Mouse (Mus musculus) E14TG2a.4 (cell line): Measurements from ENCODE around the gene Kcnj10.
A peak's percentile ranks its signal among the peaks of the same experiment; 100 is the strongest.

ENCODE experiments used
- H3K27me3 ChIP-seq: 2 replicates; pipeline ENCODE4 v1.6.1; 2014; ENCODE audit warnings: low read length, control low read depth; ENCODE audit not compliant: insufficient read depth
- H3K36me3 ChIP-seq: 2 replicates; pipeline ENCODE4 v1.6.1; 2014; ENCODE audit warnings: low read length, control low read depth; ENCODE audit not compliant: insufficient read depth
- H3K4me1 ChIP-seq: replicated peaks from 2 replicates; pipeline ENCODE4 v1.6.1; 2014; ENCODE audit warnings: low read depth, low read length, control low read depth
- H3K4me3 ChIP-seq: replicated peaks from 2 replicates; pipeline ENCODE4 v1.5.1; 2014; ENCODE audit warnings: mild to moderate bottlenecking, low read length
- H3K9me3 ChIP-seq: 2 replicates; pipeline ENCODE4 v1.6.1; 2014; ENCODE audit warnings: low read length, control low read depth
- CTCF ChIP-seq: conservative IDR thresholded peaks from 2 replicates; pipeline ENCODE4 v1.5.1; 2014; ENCODE audit warnings: low read length
- NANOG ChIP-seq: IDR thresholded peaks from 2 replicates; pipeline ENCODE4 v1.6.1; 2014; ENCODE audit warnings: borderline replicate concordance, low read length, mixed read lengths
- POU5F1 ChIP-seq: IDR thresholded peaks from 2 replicates; pipeline ENCODE4 v1.6.1; 2014; ENCODE audit warnings: low read length, borderline replicate concordance

Gene Kcnj10

DNA sequence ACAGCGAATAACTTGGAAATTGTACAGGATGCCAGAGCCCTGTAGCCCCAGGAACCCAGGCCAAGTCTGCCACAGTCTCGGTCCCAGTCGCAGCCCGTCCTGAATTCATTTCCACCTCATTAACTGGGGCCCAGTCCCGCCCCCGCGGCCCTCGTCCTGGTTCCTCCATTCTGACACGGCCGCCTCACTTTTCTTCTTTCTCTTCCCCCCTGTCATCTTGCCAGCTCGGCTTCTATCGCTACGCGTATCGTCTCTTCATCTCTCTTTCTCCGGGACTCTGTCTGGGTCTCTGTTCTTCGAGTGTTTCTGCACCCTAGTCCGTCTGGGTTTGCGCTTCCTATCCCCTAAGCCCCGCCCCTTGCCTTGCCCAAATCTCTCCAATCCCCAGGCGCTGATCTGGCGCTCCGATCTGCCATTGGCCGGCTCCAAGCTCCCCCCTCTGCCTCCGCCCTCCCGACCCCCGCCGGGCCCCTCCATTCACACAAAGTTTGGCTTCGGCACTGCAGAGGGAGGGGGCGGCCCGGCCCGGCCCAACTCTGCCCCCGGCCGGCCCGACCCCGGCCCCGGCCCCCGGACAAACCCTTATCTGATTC is at the start of gene Kcnj10:
Gene Kcnj10 (plus strand): TSS at position 482 of the 593 bp plus-strand sequence.
- peaks cover 20% of the 10 kb centered on the region for H3K4me1 ChIP-seq
- peaks cover 81% of the 10 kb centered on the region for H3K27me3 ChIP-seq
- H3K36me3 ChIP-seq: no peaks in the 10 kb centered on the region
- H3K9me3 ChIP-seq: peaks cover 3% of the 10 kb centered on the region; the same call in 1 of the 2 replicates
- H3K4me3 ChIP-seq: peak within 1 kb of the TSS; percentile 77
- no peak for TF ChIP-seq NANOG
- no peak for TF ChIP-seq CTCF
- no peak for TF ChIP-seq POU5F1

DNA sequence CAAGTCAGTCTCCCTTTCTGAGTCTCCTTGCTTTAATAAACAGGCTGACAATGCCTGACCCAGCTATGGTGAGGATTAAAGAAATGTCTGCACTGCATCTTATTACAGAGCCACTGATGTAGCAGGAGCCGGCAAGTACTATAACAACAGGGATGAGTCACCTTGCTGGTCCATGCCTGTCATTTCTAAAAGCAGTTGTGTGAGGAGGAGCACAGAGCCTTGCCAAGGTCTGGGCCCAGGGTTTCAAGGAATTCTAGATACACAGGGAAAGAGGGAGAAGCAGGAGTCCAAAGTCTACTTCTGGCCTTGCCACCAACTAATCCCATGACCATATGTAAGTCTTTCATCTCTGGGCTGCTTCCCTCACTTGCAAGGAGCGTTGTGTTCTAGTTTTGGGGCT is 48.1 kb upstream of the Kcnj10 start:
- peaks cover 32% of the 10 kb centered on the region for H3K4me1 ChIP-seq
- no peaks in the 10 kb centered on the region for H3K36me3 ChIP-seq
- H3K9me3 ChIP-seq: no peaks in the 10 kb centered on the region
- TF ChIP-seq POU5F1 (no peak), CTCF (no peak), NANOG (no peak)
- peaks cover 21% of the 10 kb centered on the region for H3K27me3 ChIP-seq
- H3K4me3 ChIP-seq: no peak overlapping the region

DNA sequence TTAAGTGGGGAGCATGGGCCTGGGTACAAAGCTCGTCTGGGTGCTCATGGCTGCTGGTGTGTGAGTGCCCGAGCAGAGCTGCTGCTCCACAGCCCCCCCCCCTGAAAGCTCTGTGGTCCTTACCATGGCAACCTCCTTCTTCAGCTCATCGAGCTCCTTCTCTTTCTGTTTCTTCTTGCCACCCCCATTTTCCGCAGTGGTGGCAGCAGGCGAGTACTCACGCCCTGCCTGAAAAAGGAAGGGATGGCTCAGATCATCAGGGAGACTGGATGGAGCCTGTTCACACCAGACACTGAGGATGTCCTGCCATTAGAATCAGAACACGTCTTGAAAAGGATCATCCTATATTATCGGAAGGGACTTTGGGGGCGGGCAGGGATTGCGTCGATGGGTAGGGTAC is 47.6 kb upstream of the Kcnj10 start:
- H3K9me3 ChIP-seq: no peaks in the 10 kb centered on the region
- peaks cover 21% of the 10 kb centered on the region for H3K27me3 ChIP-seq
- peaks cover 37% of the 10 kb centered on the region for H3K4me1 ChIP-seq
- H3K36me3 ChIP-seq: no peaks in the 10 kb centered on the region
- TF ChIP-seq NANOG: no peak
- TF ChIP-seq CTCF: no peak
- TF ChIP-seq POU5F1: no peak
- no peak overlapping the region for H3K4me3 ChIP-seq

DNA sequence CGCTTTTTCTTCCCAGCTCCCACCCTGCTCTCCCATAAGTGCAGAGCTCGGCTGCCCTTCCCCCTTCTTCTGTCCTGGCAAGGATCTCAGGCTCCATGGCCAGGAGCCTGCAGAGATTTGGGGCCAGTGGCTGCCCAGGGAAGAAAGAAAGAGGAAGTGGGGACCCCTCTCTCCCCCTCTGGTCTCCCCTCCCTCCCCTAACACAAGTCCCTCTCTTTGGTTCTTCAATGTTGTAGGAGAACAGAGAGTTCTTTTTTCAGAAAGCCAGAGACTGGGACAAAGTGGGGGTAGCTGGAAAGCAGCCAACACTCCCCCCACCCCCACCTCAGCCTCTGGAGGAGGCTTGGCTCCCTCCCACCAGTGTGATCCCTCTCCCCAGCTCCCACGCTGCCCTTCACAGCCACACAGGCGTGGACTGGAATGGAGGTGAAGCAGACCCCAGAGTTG is 45.2 kb upstream of the Kcnj10 start:
- no peak for TF ChIP-seq CTCF
- no peak for TF ChIP-seq NANOG
- TF ChIP-seq POU5F1: no peak
- Histone ChIP-seq H3K9me3 (no peaks in the 10 kb centered on the region), H3K4me3 (no peak overlapping the region), H3K27me3 (peaks cover 25% of the 10 kb centered on the region), H3K36me3 (no peaks in the 10 kb centered on the region), H3K4me1 (peaks cover 50% of the 10 kb centered on the region)

DNA sequence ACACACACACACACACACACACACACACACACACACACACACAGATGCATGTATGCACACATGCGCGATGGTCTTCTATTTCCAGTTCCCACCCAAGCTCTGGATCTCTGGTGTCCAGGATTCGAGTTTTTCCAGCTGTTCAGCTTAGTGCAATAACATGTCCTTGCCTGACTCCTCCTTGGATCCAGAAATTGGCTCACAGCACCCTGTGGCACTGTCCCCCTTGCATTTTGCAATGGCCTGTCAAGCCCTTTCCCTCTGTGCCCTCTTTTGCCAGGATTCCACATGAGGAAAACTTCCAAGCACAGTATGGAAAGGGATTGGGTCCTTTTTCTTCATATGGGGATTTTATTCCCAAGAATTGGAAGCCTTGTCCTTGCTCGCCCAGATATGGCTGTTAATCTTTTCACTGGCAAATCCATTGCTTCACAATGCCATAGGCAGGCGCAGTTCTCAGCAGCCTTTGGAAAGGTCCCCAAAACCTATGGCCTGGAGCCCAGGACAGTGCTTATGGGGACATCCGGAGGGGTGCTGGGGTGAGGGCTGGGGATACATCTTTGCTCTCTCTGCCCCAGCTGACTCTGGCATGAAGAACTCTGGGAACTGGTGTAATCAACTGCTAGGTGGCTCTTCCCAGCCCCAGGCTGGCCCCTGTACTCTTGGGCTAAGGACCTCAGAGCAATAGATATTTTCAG is 44.0 kb upstream of the Kcnj10 start:
- Histone ChIP-seq H3K36me3 (no peaks in the 10 kb centered on the region), H3K4me1 (peaks cover 59% of the 10 kb centered on the region), H3K27me3 (peaks cover 25% of the 10 kb centered on the region), H3K9me3 (no peaks in the 10 kb centered on the region), H3K4me3 (no peak overlapping the region)
- no peak for TF ChIP-seq NANOG
- no peak for TF ChIP-seq CTCF
- no peak for TF ChIP-seq POU5F1

DNA sequence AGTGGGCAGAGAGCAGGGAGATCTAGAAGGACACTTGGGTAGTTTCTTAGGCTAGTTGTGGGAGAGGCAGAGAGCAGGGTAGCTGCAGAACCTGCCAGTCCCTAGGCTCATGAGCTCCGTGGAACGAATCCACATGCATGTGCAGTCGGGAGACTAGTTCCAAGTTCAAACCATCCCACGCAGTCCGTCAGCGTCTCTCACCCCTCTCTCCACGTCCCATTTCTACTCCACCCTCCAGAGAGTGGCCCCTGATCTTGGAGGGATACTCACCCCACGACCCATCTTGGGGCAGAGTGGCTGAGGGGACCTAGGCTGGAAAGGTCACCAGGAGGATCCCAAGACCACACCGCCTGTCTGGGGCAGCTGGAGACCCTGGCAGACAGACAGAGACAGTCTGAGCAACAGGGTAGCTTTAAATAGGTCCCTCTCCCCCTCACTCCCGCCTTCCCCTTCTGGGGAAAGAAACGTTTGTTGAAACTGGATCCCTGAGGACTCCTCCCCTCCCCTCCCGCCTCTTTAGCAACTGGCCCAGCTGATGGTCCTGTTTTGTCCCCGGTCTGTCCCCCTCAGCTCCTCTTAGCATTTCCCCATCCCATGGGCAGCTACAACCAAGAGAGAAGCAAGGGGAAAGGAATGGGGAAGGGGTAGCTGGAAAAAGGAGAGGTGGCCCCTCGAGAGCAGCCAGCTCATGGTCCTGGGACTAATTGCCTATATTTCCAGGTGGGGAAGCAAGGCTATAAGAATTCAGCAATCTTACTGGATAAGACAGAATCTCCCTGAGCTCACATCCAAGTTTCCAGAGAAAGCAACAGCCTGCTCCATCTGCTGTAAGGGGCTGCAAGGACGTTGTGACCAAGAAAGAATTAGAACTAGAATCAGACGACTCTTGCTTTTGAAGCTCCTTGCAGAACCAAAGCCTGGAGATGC is 43.1 kb upstream of the Kcnj10 start, which contains the start of gene Atp1a2:
Gene Atp1a2 (minus strand): TSS at position 454 of the 927 bp plus-strand sequence.
- peaks cover 25% of the 10 kb centered on the region for H3K27me3 ChIP-seq
- no peaks in the 10 kb centered on the region for H3K36me3 ChIP-seq
- H3K4me3 ChIP-seq: peak within 1 kb of the TSS; percentile 39; the same call in 1 of the 2 replicates
- no peak for TF ChIP-seq POU5F1
- no peak for TF ChIP-seq CTCF
- TF ChIP-seq NANOG: no peak
- H3K9me3 ChIP-seq: no peaks in the 10 kb centered on the region
- peaks cover 68% of the 10 kb centered on the region for H3K4me1 ChIP-seq

DNA sequence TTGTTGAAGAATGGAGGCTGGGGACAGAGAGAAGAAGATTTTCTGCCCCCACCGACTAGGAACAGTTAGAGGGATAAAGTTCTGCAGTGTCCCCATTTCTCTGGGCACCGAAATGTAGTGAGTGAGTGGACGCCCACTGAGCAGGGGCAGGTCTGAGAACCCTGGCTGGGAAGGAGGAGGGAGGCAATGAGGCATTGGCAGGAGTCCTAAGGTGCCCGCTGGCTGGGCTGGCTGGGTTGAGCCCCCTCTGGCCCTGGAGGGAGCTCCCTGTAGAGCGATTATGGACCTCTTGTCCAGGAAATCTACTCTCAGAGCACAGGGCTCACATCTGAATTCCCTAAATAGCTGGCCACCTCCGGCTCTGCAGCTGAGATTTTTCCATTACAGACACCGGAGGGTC is 41.5 kb upstream of the Kcnj10 start:
- peaks cover 22% of the 10 kb centered on the region for H3K27me3 ChIP-seq
- no peak overlapping the region for H3K4me3 ChIP-seq
- no peaks in the 10 kb centered on the region for H3K36me3 ChIP-seq
- H3K9me3 ChIP-seq: no peaks in the 10 kb centered on the region
- H3K4me1 ChIP-seq: peaks cover 82% of the 10 kb centered on the region
- TF ChIP-seq NANOG (no peak), CTCF (no peak), POU5F1 (no peak)

DNA sequence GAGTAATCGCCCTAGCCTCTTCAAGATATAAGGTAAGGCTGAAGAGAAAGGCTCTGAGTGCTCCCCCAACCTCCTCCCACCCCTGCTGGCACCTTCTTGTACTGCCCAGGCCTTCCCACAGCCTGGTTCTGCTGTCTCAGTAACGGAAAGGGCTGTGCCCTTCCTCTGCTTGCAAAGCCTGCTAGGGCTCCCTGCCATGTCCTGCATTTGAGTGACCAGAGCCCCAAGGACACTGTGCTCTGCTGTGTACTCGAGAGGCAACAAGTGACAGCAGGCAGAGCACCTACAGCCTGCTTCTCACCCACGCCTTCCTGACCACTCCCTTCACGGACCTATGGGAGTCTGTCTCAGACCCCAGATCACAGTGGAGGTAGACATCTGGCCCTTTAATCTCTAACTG is 40.8 kb upstream of the Kcnj10 start:
- H3K4me3 ChIP-seq: peak overlapping the region; percentile 26; the same call in 1 of the 2 replicates
- H3K36me3 ChIP-seq: no peaks in the 10 kb centered on the region
- H3K27me3 ChIP-seq: peaks cover 20% of the 10 kb centered on the region
- H3K9me3 ChIP-seq: no peaks in the 10 kb centered on the region
- TF ChIP-seq POU5F1 (no peak), CTCF (peak; percentile 34), NANOG (no peak)
- H3K4me1 ChIP-seq: peaks cover 88% of the 10 kb centered on the region
